Mouse (Mus musculus): Measurements from ENCODE around the gene Gm11756. TPM values are rescaled to one million over a fixed set of nuclear protein-coding genes. Genes with fewer than 3 reads are reported as not detected.
"Not testable (repeated sequence)": the region's sequence is repeated elsewhere in the genome, so short reads cannot be mapped to it uniquely, and the experiment has no call there.

The Gm11756 gene
- not detected in 2 replicates for polyA plus RNA-seq (2016; fragmentation: Nextera tagmentation; extraction: Ambion mirVana)

GRCm38 (mm10) chr4:73920660-73921059 lies at the start of gene Gm11756:
Gene Gm11756, minus strand, starts transcription at chr4:73920760.
- not testable (repeated sequence) for H3K4me3 ChIP-seq; H3K4me2 ChIP-seq (replicated peaks); H3K4me1 ChIP-seq; H3K27ac ChIP-seq; H3K9me3 ChIP-seq; H3K27me3 ChIP-seq (replicated peaks); ATAC-seq (ENCODE audit: low FRiP score, low read depth); H3K9ac ChIP-seq; H3K36me3 ChIP-seq
- 91% methylated on average over 6 of the region's 6 CpGs for WGBS

GRCm38 (mm10) chr4:73950375-73950896 lies 29.9 kb upstream of the Gm11756 start, which contains the start of gene 2310002L09Rik:
Gene 2310002L09Rik, minus strand, starts transcription at chr4:73950846.
- no peaks in the 10 kb centered on the region for H3K36me3 ChIP-seq
- H3K4me2 ChIP-seq (replicated peaks): no peak within 1 kb of the TSS
- H3K4me3 ChIP-seq: no peak within 1 kb of the TSS
- no peaks in the 10 kb centered on the region for H3K27me3 ChIP-seq (replicated peaks)
- H3K4me1 ChIP-seq: no peaks in the 10 kb centered on the region
- no peak within 1 kb of the TSS for H3K27ac ChIP-seq
- no peak within 1 kb of the TSS for H3K9ac ChIP-seq
- ATAC-seq (ENCODE audit: low FRiP score, low read depth): no peak
- H3K9me3 ChIP-seq: no peaks in the 10 kb centered on the region
- 79% methylated on average over 8 of the region's 8 CpGs for WGBS

GRCm38 (mm10) chr4:73905853-73906252 lies 14.7 kb downstream of the Gm11756 start, which contains the start of gene Gm13871:
Gene Gm13871, minus strand, starts transcription at chr4:73905953.
- ATAC-seq (ENCODE audit: low FRiP score, low read depth); H3K36me3 ChIP-seq; H3K4me3 ChIP-seq; H3K4me1 ChIP-seq; H3K9me3 ChIP-seq; H3K9ac ChIP-seq; H3K4me2 ChIP-seq (replicated peaks); H3K27me3 ChIP-seq (replicated peaks); H3K27ac ChIP-seq: not testable (repeated sequence)
- no CpG with 5 or more reads among the region's 4 CpGs for WGBS

GRCm38 (mm10) chr4:73891012-73891411 lies 29.5 kb downstream of the Gm11756 start, which contains the start of gene Gm11757:
Gene Gm11757, minus strand, starts transcription at chr4:73891112.
- H3K27ac ChIP-seq; ATAC-seq (ENCODE audit: low FRiP score, low read depth); H3K4me3 ChIP-seq; H3K27me3 ChIP-seq (replicated peaks); H3K9me3 ChIP-seq; H3K4me1 ChIP-seq; H3K9ac ChIP-seq; H3K4me2 ChIP-seq (replicated peaks); H3K36me3 ChIP-seq: not testable (repeated sequence)
- WGBS: no CpG with 5 or more reads among the region's 4 CpGs

GRCm38 (mm10) chr4:73876166-73876565 lies 44.4 kb downstream of the Gm11756 start, which contains the start of gene Gm11758:
Gene Gm11758, minus strand, starts transcription at chr4:73876266.
- H3K27ac ChIP-seq; H3K4me1 ChIP-seq; H3K9me3 ChIP-seq; H3K36me3 ChIP-seq; ATAC-seq (ENCODE audit: low FRiP score, low read depth); H3K27me3 ChIP-seq (replicated peaks); H3K4me2 ChIP-seq (replicated peaks); H3K4me3 ChIP-seq; H3K9ac ChIP-seq: not testable (repeated sequence)
- WGBS: no CpG with 5 or more reads among the region's 4 CpGs

Other genes starting within 250 kb of the Gm11756 start
- gene Gm428, start 237.2 kb downstream of the Gm11756 start, polyA plus RNA-seq (2016; fragmentation: Nextera tagmentation; extraction: Ambion mirVana): not detected in 2 replicates
- gene Rasef, start 129.8 kb downstream of the Gm11756 start, polyA plus RNA-seq (2016; fragmentation: Nextera tagmentation; extraction: Ambion mirVana): 0.28 and 0.33 TPM in 2 replicates
- gene Gm11758, start 44.5 kb downstream of the Gm11756 start, polyA plus RNA-seq (2016; fragmentation: Nextera tagmentation; extraction: Ambion mirVana): not detected in 2 replicates
- not detected in 2 replicates for gene Gm11757, start 29.6 kb downstream of the Gm11756 start, polyA plus RNA-seq (2016; fragmentation: Nextera tagmentation; extraction: Ambion mirVana)
- not detected in 2 replicates for gene Gm13871, start 14.8 kb downstream of the Gm11756 start, polyA plus RNA-seq (2016; fragmentation: Nextera tagmentation; extraction: Ambion mirVana)
- 1.9 and 3.1 TPM in 2 replicates for gene 2310002L09Rik, start 30.1 kb upstream of the Gm11756 start, polyA plus RNA-seq (2016; fragmentation: Nextera tagmentation; extraction: Ambion mirVana)
- gene Frmd3, start 92.7 kb upstream of the Gm11756 start, polyA plus RNA-seq (2016; fragmentation: Nextera tagmentation; extraction: Ambion mirVana): 11.1 and 11.9 TPM in 2 replicates